Mouse (Mus musculus): ENCODE measurements at regions not wholly inside any gene's neighbourhood (a gene's known extent, or its start where the extent isn't known, plus 50 kb on each side); places are given as distances from the start of the nearest gene placed in this dataset.

DNA sequence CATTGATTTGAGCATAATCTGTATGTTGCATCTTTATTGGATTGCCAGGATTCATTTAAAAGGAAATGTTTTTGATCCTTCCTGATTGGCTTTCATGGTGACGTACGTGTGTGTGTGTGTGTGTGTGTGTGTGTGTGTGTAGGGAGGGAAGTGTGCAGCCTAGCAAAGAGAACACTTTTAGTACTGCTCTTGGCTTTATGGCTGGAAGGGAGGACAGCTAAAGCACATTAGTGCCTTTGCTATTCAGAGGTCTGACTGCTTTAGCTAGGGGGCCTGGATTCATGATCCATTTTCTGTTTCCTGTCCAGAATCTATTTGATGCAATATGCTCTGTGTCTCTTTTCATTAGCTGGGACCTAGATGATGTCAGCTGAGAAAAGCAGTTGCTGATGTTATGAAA, 155.6 kb upstream of the Itga1 start:
- DNase-seq (ENCODE audit: low spot score in 2 of 2) = no peak

DNA sequence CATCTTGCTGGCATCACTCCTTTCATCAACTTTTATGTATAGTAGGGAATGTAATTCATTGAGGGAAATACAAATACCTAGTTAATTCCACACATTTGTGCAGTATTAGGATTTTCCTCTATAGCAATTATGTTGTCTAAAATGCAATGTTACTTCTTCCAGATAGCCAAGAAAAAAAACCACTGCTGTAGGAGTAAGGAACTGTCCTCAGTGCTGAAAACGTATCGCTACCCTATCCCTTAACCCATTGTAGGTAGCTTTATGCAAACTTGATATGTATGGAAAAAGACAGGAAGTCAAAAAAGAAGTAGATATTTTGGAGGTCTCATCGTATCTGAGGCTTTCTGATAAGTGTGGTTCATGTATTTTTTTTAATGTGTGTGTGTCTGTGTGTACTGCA, 150.8 kb upstream of the Itga1 start:
- no peak for DNase-seq (ENCODE audit: low spot score in 2 of 2)

DNA sequence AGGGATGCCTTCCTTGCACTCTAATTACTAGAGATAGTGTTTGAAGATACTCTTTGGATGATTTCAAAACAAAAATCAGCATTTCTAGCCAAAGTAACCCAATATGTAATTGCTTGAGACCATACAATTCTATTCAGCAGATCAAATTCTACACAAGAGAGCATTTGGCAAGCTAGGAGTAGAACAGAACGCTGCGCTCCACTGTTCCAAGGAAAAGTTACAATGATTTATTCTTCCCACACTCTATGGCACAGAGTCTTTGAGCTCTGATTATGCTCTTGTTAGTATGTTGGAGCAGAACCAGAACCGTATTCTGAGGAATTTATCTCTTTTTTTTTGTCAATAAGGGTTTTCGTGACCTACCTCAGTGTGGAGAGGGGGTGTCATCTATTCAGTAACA, 130.2 kb upstream of the Itga1 start:
- DNase-seq (ENCODE audit: low spot score in 2 of 2) = no peak

DNA sequence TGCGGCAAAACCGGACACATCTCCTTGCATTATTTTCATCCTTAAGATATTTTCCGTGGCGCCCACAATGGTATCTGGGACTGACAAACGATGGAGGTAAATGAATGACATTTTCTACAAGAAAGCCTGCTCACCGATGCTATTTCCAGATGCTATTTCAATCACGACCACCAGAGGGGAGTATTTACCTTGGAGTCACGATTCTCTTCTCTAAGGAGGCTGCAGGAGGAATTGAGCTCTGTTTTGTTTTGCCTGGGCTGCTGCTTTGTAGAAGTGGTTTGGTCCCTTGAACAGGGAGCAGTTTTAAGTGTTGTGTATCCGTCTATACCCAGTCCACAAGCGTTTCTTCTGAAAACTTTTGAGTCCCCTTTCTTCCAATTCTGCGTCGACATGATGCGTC, 128.7 kb upstream of the Itga1 start:
- DNase-seq (ENCODE audit: low spot score in 2 of 2) = peak; percentile 59 to 72

DNA sequence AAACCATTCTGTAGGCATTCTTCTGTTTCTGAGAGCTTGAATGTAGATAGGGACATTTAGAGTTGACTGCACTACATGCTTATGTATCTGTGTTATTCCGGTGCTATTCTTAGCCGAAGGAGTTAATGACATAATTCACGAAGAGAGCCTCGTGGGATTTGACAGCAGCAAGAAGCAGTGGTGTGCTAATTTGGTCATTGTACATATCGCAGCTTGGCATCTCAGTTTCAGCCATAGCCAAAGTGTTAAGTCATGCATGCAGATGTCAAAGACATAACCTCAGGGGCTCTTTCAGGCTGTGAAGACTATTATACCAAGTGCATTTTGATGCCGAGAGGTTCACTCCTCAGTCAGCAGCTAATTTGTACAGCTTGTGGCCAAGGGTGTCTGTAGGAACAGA, 125.1 kb upstream of the Itga1 start:
- DNase-seq (ENCODE audit: low spot score in 2 of 2) = no peak

DNA sequence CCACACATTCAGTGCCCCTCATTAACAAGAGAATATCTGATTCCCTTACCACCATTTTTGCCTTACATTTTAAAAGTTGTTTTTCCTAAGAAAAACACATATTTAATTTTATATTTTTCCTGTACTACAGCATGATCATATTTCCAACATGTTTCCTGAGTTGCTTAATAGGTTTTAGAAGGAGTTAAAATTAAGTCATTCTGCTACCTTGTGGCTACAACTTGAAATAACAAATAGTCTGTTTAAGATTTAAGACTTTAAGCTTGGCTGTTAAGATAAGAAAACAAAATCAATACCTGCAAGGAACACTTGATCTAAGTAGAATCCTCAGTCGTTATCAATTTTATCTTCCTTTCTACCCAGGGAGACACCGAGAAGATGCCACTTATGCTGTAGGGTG, 117.9 kb upstream of the Itga1 start:
- DNase-seq (ENCODE audit: low spot score in 2 of 2) = no peak

DNA sequence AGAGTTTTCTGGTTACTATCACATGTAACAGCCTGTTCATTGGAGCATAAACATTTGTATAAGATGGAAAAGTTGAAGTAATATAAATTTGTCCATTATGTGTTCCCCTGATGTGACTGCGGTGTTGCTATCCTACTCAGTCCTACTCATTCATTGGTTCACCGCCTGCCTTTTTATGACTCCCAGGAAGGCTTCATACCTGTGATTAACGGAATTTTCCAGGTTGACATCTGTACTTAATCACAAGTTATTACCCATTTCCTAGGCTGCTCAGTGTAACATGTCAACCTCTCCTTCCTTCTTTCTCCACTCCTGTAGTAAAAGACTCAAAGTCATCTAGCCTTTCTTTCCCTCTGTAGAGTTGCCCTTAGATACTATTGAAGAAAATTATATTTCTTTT, 109.5 kb upstream of the Itga1 start:
- no peak for DNase-seq (ENCODE audit: low spot score in 2 of 2)

DNA sequence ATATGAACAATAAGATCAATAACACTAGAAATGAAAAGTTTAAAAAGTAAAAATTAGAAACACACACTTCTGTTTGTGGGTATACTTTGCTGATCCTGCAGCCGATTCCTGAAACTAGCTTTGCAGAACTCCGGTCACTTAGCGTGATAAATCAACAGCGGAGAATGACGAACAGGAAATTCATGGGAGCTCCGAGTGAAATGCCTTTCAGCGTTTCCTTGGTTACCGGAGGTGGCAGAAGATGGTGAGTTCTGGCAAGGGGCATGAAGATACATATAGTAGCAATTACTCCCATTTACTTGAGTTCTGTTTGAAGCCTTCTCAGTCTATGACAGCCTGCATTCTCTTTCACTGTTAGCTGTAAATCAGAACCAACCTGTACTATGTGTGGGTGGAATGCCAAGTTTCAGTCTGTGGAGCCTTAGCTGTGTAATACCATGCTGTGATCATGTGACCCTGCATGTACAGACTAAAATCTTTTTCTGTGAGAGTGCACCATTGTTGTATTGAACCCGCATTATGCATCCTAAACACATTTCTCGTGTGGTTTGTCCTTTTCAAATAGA, 109.0 kb upstream of the Itga1 start:
- peak; percentile 9 to 11 for DNase-seq (ENCODE audit: low spot score in 2 of 2)

DNA sequence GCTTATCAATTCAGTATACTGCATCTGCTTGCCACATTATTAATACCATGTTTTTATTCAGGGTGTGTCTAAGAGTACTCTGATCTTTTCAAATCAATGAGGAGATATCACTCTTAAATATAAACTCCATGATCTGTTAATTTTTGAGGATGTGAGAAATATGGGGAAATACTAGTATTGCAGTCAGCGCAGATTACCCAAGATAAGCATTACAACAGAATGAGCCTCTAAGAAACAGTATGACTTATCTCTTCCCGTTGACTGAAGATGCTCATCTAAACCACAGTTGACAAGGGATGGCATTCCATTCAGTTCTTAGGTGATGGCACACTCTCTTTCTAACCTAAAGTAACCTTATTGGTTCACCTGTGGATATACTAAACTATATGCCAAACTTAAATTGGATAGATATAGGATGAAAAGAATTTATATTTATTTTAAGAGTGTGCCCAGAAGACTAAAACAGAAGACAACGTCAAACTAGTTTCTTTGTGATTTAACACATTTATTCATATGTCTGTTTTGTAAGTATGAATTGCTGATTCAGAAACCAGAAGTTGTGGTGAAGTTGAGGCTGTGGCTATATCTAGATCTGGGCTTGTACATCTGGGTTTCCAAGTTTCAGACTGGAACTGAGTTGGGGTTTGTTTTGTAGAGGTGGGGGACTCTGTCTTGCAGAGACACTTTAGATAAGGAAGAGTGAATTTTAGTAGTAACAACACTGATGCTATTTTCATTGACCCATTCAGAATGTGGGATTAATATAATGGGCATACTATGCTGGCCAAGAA, 107.8 kb upstream of the Itga1 start:
- no peak for DNase-seq (ENCODE audit: low spot score in 2 of 2)

DNA sequence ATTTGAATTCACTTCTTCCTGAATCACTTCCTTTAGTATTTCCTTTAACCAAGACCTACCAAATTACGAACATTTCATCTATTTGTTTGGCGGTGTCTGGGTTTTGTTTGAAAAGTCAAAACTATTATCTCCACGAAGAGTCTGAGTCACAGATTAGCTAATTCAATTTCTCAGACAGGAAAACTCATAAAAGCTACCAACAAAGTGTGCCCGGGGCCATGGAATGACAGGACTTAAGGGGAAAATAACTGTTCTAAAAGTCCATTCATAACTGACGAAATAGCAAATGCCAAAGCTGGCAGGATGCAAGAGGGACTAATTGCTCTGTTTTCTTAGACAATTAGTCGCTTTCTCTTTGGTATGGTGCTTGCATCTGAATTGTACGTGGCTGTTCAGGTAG, 105.0 kb upstream of the Itga1 start:
- DNase-seq (ENCODE audit: low spot score in 2 of 2) = no peak

DNA sequence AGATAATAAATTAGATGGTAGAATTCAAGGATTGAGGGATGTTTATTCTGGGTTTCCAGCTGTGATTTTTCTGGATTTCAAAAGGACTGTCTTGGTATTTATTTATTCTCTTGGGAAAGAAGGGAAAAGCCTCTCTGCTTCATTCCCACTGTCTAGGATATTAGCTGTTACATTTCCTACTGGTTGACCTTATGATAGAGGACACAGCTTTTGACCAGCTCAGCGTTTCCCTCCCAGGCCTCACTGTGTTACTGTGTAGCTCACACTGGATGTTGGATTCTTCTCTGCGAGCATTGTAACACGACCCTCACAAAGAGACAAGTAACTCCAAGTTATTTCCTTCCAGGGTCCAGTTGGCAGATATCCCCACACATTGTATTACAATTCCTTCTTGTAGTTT, 97.4 kb upstream of the Itga1 start:
- DNase-seq (ENCODE audit: low spot score in 2 of 2) = no peak

DNA sequence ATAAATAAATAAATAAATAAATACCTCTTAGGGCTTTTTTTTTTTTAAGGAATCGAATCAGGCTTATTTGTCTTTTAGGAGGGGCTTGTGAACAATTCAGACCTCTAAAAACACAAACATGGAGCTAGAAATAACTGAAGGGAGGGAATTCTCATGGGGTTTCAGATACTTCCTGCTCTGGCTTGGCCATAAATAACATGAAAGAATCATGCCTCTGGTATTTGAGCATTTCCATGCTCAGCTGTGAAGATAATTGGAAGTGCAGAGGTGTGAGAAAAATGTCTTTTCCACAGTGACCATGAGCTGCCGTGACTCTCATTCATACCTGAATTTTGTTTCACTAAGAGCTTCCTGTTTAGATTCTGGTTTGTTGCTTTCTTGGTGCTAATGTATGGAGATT, 86.3 kb upstream of the Itga1 start:
- DNase-seq (ENCODE audit: low spot score in 2 of 2) = no peak

DNA sequence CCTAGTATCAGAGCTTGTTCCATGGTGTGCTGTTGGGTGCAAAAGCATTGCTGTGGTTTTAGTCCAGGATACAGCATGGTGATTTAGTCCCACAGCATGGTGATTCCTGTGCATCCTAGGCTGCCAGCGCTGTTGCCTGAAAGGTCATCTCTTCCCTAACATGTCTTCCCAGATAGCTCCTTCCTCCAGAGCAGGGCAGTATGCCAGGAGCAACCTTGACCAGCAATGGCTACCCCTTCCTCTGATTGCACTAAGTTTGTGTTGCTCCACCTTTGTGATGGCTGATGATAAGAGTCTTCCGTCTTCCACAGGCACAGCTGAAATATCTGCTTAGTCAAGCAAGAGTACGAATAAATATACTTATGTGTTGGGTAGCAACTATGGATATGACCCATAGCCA, 85.6 kb upstream of the Itga1 start:
- DNase-seq (ENCODE audit: low spot score in 2 of 2) = no peak

DNA sequence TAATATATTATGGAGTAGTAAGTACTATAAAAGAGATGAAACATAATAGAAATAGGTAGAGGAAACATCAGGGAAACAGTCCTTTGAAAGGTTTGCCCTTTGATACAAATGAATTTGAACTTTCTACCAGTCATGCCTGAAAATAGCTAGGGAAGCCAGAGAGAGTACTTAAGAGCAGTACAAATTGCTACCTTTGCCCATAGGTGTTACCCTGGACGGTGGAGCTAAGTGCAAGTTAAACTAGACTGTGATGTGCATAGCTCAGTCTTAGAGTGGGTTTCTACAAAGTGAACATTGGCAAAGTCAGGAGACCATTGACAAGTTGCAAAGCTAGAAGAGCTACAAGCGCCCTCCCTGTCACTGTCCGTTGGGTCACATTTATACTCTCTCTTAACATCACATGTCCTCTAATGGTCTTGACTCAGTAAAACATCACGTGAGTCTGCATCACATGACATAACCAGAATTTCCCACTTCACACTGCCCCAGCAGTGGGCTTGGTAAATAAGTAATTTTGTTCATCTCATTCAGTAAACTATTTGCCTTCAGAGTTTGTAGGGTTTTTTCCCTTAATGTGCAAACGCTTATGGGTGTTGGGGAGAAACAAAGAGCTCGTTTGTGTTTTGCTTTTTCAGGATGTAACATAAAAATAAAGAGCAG, 80.6 kb upstream of the Itga1 start:
- DNase-seq (ENCODE audit: low spot score in 2 of 2) = no peak

DNA sequence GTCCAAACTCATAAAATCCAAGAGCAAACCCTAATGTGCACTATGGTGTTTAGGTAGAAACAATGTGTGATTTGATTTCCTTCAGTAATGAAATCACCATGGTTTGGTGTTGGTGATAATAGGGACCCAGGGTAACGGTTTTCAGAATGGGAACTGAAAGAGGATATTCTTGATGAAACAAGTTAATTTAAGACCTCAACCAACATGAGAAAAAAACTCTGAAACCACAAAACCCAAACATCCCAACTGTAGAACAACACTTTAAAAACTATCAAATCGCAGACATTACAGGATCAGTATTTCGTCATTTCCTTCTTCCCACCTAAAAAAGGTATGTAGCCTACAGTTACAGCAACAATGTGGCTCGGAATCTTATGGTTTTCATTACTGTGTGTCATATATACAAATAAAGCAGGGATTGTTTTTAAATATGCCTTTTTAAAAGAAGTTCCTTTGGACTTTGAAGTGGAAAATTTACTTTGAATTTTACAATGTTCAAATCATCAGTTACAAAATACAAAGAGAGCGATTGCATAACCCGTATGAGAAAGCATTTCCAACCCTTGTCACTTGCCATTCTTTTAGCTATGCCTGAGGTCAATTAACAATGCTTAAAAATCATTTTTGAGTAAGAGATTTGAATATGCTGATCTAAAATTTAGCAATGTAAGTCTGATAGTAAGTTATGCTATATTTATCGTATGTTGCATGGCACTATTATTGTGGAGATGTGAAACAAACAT, 76.6 kb upstream of the Itga1 start:
- DNase-seq (ENCODE audit: low spot score in 2 of 2) = no peak

DNA sequence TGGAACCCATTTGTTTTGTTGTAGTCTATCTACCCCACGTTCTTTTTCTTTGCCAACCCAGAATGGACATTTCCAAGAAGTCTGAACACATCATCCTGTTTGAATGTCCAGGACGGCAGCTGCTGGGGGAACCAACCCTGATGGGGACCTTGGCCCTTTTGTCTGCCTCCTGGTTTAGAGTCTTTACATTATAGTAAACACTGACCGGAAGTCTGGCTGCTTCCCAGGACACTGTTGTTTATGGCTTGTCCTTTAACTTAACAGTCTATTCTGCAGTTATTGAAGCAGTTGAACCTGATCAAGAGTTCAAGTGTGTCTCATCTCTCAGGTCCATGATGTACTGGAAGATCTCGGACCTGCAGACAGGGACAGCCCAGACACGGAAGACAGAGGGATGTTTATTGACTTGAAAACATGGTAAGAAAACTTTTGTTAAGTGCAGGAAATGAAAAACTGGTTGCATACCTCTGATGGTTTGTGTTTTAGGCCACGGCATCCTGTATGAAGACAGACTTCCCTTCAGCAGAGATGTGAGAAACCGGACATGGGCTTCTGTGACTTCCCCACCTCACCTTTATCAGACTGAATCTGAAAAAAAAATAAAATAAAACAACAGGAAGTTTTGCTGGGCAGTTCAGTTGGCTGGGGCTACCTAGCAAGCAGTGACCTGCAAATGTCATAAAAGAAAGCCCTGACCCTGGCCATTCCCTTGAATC, 69.7 kb upstream of the Itga1 start:
- no peak for DNase-seq (ENCODE audit: low spot score in 2 of 2)

DNA sequence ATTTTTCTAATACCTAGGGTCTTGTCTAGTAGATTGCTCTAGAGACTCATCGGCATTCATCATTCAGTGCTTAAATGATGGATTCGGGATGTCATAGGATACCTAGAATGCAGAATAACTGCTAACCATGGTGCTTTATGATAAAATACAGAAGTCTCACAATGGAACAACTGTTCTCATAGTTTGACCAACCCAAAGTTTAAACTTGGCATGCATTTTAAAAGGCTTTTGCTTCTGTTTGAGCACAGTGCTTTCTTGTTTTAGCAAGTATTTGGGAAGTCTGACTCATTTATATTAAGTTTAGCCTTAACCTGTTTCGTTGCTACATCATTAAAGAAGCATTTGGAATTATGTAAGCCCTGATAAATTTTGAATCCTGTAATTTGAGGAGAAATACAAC, 64.2 kb upstream of the Itga1 start:
- no peak for DNase-seq (ENCODE audit: low spot score in 2 of 2)

DNA sequence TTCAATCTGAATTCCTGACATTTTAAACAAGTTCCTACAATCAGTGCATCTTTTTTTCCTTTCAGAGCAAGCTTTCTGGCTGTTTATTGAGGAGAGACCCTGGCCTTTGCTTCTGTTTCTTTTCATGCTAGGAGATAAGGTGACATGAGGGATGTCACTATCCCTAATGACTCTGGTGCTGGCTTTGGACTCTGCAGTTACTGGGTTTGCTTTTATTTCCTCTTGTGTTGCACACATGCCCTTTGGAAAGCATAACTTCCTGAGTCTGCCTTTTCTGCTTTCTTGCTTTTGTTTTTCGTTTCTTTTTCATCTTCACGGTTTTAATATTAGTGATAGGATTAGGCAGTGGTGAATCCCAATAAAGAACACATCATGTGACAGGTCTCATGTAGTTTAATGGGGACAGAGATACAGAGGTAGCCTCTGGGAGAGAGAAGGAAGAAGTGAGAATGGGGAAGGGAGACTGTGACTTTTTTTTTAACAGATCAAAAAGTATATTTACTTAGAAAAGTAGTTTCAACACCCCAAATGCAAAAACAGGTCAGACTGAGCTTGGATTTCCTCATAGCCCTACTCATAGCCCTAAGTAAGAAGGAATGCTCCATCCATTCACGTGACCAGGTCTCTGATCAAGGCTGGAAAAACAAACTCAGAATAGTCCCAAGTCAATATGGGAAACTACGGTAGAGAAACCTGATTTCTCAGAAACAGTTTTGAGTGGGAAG, 61.1 kb upstream of the Itga1 start:
- DNase-seq (ENCODE audit: low spot score in 2 of 2) = no peak

DNA sequence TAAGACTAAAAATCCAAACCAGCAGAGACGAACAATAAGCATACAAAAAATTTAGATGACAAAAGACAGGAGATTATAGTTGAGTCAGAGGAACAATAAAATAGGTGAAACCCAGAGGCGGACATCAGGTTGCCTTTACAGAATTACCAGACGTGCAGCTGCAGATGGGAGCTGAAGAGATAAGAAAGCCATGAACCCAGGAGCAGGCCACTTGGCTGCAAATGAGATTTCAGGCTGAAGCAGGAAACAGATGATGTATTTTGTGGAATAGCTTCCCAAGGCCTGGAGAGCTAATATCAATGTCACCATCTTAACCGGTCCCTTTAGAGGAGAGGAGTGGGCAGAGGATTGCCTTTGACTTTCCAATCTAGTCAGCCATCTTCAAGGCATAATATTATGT, 57.6 kb upstream of the Itga1 start:
- no peak for DNase-seq (ENCODE audit: low spot score in 2 of 2)

Data from right cerebral cortex, adult 2 months (tissue).